Mouse (Mus musculus) T-helper 1 cell (primary cell): Measurements from ENCODE around the gene Cacybp.

ENCODE experiments used
- in situ Hi-C: fragments of 300-600 bp; cut with MboI, MseI; formaldehyde crosslinking; loops from one replicate; pipeline ENCODE4 v1.15.1; 2025; ENCODE audit warnings: high pct_unique_total_duplicates

Gene Cacybp

DNA sequence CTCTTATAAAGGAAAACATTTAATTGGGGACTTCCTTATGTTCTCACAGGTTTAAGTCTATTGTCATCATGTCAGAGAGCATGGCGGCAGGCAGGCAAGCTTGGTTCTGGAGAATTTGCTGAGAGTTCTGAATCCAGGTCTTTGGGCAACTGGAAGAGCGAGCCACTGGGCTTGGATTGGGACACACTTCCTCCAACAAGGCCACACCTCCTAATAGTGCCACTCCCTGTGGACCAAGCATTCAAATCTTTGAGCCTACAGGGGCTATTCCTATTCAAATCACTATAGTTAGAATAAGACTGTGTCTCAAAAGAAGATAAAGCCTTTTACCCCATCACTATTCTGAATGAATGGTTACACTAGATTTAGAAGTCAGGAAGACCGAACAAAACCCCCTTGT is 5.2 kb upstream of the Cacybp start:
- in situ Hi-C loops = no loop called here

DNA sequence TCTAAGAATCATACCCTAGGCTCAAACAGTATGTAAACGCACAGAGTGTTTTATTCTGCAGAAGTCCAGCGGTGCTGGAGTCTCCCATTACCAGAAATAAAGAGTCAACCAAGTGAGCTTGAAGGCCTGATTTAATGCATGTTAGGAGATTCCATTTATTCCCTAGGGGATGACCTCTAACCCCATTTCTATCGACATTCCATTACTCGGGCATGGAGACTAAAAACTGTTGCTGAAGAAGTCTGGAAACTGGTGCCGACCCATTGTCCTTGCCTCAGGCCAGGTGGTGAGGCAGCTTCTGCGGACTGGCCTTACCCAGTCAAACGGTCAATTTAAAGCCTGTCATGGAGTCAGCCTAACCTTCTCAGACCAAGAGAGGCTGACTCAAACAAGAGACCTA is 1.5 kb upstream of the Cacybp start:
- in situ Hi-C loops = no loop called here

DNA sequence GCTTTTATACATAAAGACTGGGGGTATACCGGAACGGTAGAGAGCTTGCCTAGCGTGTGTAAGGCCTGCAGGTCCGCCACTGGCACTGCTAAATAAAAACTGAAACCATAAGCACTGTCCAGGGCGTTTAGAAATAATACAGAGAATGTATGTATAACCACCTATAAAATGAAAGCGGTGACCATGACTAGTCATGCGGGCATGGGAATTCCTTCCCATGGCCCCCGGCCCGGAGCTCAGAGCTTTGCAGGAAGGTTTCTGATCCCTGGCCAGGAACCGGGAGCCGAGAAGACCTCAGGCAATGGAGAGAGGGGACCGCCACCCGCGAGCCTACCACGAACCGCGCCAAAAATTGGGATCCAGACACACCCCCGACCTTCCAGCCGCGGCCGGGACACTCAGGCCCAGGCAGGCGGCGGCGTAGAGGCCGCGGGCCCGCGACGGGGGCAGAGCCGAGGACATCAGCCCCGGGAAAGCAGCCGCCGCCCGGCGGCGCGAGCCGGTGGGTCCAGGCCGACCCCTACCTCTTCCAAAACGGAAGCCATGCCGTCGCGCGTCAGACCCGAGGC is 468 bp downstream of the Cacybp start:
- in situ Hi-C loops = no loop called here

DNA sequence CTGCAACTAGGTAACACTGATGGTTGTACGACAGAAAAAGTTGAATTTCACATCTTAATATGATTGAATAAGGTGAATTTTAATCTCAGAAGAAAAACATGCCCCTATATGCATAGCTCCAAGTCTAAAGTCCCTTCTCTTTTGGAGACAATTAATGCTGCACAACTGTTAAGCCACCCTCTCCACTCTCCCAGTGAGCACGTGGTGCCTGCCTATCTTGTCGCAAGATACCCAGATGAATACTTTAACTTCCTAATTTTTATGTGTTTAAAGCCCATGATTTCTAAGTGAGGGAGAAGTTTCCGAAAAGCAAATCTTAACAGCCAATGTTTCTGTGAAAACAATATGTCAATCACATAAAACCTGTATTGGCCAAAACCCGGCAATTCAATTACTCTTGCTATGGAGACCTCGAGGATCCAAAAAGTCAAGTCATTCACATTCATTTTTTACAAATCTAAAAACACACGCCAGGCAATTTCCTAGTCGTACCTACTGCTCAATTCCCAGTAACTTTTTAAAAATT is 1.0 kb downstream of the Cacybp start:
- in situ Hi-C loops = no loop called here

DNA sequence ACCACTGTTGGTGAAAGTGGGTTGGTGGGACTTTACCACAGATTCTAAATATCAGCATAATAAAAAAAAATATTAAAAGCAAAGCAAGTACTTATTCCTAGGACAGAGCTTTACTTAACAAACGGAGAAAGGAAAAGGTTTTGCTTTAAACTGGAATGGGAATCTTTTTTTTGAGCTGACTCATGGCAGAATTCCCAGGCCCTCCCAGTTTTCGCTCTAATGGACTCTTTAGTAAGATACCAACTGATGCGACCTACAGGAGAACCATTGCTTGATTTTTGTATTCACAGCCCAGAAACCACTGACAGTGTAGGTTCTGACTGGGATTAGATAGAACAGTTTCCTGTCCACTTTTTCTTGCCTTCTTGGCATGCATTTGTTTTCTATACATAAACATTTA is 2.1 kb downstream of the Cacybp start:
- in situ Hi-C loops = no loop called here

DNA sequence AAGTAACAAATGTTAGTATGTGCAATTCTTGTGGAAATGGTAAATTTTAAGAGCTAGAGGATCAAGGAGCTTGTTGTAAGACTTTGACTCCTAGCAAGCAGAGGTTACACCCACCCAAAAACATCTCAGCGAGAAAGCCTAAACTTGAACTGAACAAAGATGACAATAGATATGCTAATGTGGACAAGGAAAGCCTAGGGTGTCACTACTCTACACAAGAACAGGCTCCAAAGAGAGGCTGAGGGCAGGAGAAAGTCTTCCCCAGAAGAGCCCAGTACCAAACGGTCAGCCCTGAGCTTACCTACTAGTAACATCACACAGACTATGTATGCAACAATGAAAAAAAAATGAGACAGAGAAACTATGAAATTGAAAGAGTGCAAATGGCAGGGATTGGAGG is 2.8 kb downstream of the Cacybp start:
- in situ Hi-C loops = no loop called here

DNA sequence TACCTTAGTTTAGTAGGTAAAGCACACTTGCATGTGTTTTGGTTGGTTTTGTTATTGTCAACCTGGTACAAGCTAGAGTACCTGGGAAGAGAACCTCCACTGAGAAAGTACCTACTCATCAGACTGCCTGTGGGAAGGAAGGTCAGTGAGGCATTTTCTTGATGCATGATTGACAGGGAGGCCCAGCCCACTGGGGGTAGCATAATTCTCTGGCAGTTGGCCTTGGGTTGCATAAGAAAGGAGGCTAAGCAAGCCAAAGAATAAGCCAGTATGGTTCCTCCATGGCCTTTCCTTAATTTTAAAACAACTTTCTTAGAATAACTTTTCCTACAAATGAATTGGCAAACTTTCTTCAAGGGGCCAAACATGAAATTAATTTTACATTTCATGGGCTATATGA is 7.2 kb downstream of the Cacybp start:
- in situ Hi-C loops = no loop called here

DNA sequence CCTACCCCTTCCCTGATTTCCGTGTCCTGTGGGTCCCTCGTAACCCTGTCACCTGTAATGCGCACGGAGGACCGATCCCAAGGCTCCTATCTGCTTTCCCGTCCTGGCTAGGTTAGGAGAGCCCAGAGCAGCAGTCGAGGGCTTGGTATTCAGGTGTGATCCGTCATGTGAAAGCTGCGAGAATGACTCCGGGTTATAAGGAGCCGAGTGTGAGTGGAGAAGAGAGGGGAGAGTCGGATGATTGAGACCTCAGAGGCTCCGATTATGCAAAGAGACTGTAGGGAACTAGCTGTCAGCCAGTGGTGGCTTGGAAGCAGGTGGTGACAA is 17.4 kb downstream of the Cacybp start:
- in situ Hi-C loops = loop anchor here (10.0 kb wide), 1 partner anchor 170 kb away; no protein-coding TSS in a partner anchor

DNA sequence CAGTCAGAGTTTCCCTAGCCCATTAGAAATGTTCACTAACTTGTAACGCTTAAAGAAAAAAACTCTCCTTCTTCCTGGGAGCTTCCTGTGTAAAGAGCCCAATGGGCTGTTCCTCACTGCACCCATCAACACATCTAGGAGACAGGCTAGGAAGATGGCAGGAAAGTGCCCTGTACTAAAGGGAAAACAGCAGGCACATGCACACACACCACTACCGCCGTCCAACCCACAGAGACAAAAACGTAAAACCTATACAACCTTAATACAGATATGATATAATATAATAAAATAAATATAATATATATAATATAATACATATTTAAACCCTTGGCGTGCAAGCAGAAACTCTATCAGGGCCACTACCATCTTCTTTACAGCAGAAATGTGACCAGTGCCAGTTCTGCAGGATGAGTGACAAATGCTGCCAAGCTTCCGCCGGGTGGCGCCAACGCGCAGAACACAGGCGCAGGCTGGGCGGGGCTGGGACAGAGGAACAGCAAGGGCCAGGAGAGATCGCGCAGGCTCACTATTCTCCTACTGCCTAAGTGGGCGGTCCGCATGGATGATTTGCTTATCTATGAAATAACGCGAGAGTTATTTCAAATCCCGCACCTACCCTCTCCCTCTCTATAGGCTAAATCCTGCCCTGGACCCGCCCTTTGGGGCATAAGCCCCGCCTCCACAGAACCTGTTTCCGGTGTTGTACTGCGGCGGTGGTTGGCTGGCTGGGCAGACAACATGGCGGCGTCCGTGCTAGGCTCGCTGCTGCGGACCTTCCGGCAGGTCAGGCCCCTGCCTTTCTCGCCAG is 17.9 kb downstream of the Cacybp start, which contains the start of gene Mrps14:
Gene Mrps14 (plus strand): TSS at position 687 of the 808 bp plus-strand sequence.
- in situ Hi-C loops = loop anchor here (10.0 kb wide), 1 partner anchor 170 kb away; no protein-coding TSS in a partner anchor

DNA sequence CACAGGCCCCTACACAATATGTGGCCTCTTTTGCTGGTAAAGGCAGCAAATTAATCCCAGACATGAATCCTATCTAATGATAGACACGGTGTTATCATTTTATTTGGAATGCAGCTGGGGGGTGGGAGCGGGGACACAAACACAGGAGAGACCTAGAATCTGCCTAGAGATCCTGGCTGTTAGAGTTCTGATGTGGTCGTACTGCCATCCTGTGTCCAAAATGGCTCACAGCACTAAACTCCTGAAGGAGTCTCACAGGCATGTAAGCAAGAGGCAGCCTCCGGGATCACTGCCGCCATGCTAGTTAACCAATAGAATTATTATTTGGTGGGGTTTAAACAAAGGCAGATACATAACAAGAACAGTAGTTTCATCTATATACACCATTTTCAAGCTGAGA is 28.2 kb downstream of the Cacybp start:
- in situ Hi-C loops = no loop called here

DNA sequence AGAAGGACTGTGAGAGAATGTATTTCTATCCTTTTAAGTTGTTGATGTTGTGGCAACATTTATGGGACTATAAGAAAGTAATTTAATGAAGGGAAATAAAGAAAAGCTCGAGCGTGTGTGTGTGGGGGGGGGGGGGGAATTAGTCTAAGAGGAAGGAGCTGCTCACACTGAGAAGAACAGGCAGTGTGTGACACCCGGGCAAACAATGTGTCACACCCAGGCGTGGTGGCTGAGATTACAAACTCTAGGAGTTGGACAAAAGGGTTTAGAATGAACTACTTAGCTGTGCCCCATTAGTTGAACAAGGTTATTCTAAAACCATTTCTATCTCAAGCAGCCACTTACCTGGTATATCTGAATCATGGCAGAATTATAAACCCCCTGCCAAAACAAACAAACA is 31.5 kb downstream of the Cacybp start:
- in situ Hi-C loops = no loop called here

DNA sequence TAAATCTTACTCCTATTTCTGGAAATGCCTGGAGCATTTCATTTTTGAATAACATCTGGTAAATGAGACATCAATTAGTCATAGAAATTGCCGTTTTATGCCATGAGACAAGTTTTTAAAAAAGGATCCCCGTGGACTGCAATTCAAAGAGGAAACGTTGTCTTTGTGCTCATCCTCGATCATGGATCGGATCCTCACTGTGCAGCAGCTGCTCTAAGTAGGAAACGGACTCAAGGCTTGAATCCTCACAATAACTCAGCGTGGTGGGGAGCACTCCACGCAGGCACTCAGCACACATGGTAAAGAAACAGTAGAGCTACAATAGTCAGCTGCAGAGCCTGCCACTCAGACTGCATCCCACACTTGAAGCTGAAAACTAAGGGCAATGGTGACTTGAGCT is 35.8 kb downstream of the Cacybp start:
- in situ Hi-C loops = no loop called here

DNA sequence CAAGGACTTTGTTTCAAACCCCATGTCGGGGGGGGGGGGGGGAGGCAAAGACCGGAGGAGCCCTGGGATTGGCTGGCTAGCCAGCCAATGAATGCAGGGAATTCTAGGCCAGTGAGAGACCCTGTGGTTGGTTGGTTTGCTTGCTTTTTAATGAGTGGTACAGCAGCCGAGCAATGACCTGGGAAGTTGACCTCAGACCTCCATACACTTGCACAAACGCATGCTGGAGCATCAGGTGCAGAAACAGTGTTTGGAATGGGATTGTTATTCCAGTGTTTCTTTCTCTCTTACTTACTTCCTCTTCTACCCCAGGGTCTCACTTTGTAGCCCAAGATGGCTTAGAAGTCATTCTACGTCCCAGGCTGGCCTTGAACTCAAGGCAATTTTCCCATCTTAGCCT is 46.1 kb downstream of the Cacybp start:
- in situ Hi-C loops = no loop called here

DNA sequence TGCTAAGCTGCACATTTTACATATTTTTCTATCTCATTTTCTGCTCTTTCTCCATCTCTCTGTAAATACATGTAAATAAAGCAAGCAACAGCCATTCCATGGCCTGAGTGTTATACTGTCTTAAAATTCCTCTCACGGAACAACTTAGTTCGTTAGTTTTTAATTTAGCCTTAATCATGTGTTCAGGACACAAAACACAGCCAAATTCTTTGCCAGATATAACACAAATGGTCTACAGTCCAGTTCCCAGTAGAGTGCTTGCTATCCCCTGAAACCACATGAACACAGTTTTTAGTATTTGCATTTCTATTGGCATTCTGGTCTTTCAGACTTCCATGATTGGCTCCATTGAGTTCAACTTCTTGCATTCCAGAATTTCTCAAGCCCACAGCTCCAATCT is 54.5 kb downstream of the Cacybp start:
- in situ Hi-C loops = no loop called here

DNA sequence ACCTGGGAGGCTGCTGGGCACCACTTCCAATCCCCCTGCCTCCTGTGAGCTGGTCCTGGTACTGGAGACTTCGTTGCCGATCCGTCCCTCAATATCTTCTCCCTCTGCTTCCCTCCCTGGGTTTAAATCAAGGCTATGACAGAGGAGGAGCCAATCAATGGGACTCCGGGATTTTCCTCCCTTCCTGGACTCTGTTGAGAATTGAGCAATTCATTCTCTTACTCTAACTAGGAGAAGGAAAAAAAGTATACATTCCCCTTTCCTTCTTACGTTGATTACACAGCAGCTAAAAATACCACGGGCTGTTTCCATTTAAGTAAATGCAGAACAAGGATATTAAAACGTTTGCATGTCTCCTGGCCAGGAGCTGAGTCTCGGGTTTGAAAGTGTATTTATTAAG is 59.2 kb downstream of the Cacybp start, which contains the start of gene Tnn:
Gene Tnn (minus strand): TSS at position 101 of the 400 bp plus-strand sequence.
- in situ Hi-C loops = no loop called here
